Mouse (Mus musculus): ENCODE data around the gene Tmem268. TPM values are rescaled to one million over a fixed set of nuclear protein-coding genes. Genes with fewer than 3 reads are reported as not detected.
A peak's percentile ranks its signal among the peaks of the same experiment; 100 is the strongest.

The Tmem268 gene
- polyA plus RNA-seq, 1 experiment from 2014 or later: 11.3 TPM

GRCm38 (mm10) chr4:63582580-63582979, 24.0 kb downstream of the Tmem268 start:
- Histone ChIP-seq H3K9me3 (ENCODE audit: control insufficient read depth, low read length) (peaks cover 1% of the 10 kb centered on the region; the same call in 1 of the 2 replicates), H3K27me3 (replicated peaks; ENCODE audit: control insufficient read depth, insufficient read depth, low read length) (no peaks in the 10 kb centered on the region), H3K4me3 (ENCODE audit: low read depth, low read length) (no peak overlapping the region), H3K4me1 (replicated peaks; ENCODE audit: control insufficient read depth, insufficient read depth, low read length) (no peaks in the 10 kb centered on the region), H3K27ac (ENCODE audit: low read depth) (no peak overlapping the region), H3K9ac (ENCODE audit: low read length) (no peak overlapping the region), H3K36me3 (ENCODE audit: control insufficient read depth, insufficient read depth, low read length) (0 out of 2 replicates have a peak, but pooled peaks cover 10% of the 10 kb centered on the region), H3K4me2 (ENCODE audit: low read length) (no peak overlapping the region)
- DNase-seq (ENCODE audit: low spot score) (no peak), ATAC-seq (replicated peaks; ENCODE audit: low FRiP score, low TSS enrichment, low read depth) (no peak)
- WGBS: 65% methylated on average over 5 of the region's 5 CpGs

GRCm38 (mm10) chr4:63585216-63585615, 26.6 kb downstream of the Tmem268 start:
- Histone ChIP-seq H3K27ac (ENCODE audit: low read depth) (no peak overlapping the region), H3K4me2 (ENCODE audit: low read length) (no peak overlapping the region), H3K36me3 (ENCODE audit: control insufficient read depth, insufficient read depth, low read length) (0 out of 2 replicates have a peak, but pooled peaks cover 4% of the 10 kb centered on the region), H3K9me3 (ENCODE audit: control insufficient read depth, low read length) (no peaks in the 10 kb centered on the region), H3K4me1 (replicated peaks; ENCODE audit: control insufficient read depth, insufficient read depth, low read length) (no peaks in the 10 kb centered on the region), H3K27me3 (replicated peaks; ENCODE audit: control insufficient read depth, insufficient read depth, low read length) (no peaks in the 10 kb centered on the region), H3K9ac (ENCODE audit: low read length) (no peak overlapping the region), H3K4me3 (ENCODE audit: low read depth, low read length) (no peak overlapping the region)
- DNase-seq (ENCODE audit: low spot score) (no peak), ATAC-seq (replicated peaks; ENCODE audit: low FRiP score, low TSS enrichment, low read depth) (no peak)
- WGBS: 92% methylated on average over 10 of the region's 10 CpGs

- Histone ChIP-seq H3K27ac (ENCODE audit: low read depth) (no peak overlapping the region), H3K9me3 (ENCODE audit: control insufficient read depth, low read length) (no peaks in the 10 kb centered on the region), H3K4me3 (ENCODE audit: low read depth, low read length) (no peak overlapping the region), H3K36me3 (ENCODE audit: control insufficient read depth, insufficient read depth, low read length) (0 out of 2 replicates have a peak, but pooled peaks cover 3% of the 10 kb centered on the region), H3K27me3 (replicated peaks; ENCODE audit: control insufficient read depth, insufficient read depth, low read length) (no peaks in the 10 kb centered on the region), H3K4me1 (replicated peaks; ENCODE audit: control insufficient read depth, insufficient read depth, low read length) (no peaks in the 10 kb centered on the region), H3K9ac (ENCODE audit: low read length) (no peak overlapping the region), H3K4me2 (ENCODE audit: low read length) (no peak overlapping the region)
- no peak for DNase-seq (ENCODE audit: low spot score)
- ATAC-seq (replicated peaks; ENCODE audit: low FRiP score, low TSS enrichment, low read depth): no peak
- WGBS: 85% methylated on average over 2 of the region's 2 CpGs
Observed at GRCm38 (mm10) chr4:63586240-63586639, 27.7 kb downstream of the Tmem268 start.

GRCm38 (mm10) chr4:63589987-63590386, 31.4 kb downstream of the Tmem268 start:
- Histone ChIP-seq H3K4me3 (ENCODE audit: low read depth, low read length) (no peak overlapping the region), H3K9ac (ENCODE audit: low read length) (no peak overlapping the region), H3K4me2 (ENCODE audit: low read length) (no peak overlapping the region), H3K4me1 (replicated peaks; ENCODE audit: control insufficient read depth, insufficient read depth, low read length) (peaks cover 6% of the 10 kb centered on the region; the same call in 1 of the 2 replicates), H3K27ac (ENCODE audit: low read depth) (no peak overlapping the region), H3K9me3 (ENCODE audit: control insufficient read depth, low read length) (no peaks in the 10 kb centered on the region), H3K27me3 (replicated peaks; ENCODE audit: control insufficient read depth, insufficient read depth, low read length) (no peaks in the 10 kb centered on the region), H3K36me3 (ENCODE audit: control insufficient read depth, insufficient read depth, low read length) (no peaks in the 10 kb centered on the region)
- ATAC-seq (replicated peaks; ENCODE audit: low FRiP score, low TSS enrichment, low read depth) (no peak), DNase-seq (ENCODE audit: low spot score) (no peak)
- WGBS: 84% methylated on average over 7 of the region's 7 CpGs

- H3K4me3 ChIP-seq (ENCODE audit: low read depth, low read length): no peak overlapping the region
- H3K4me1 ChIP-seq (replicated peaks; ENCODE audit: control insufficient read depth, insufficient read depth, low read length): peaks cover 10% of the 10 kb centered on the region; the same call in 1 of the 2 replicates
- WGBS: 79% methylated on average over 4 of the region's 4 CpGs
- DNase-seq (ENCODE audit: low spot score) (no peak), ATAC-seq (replicated peaks; ENCODE audit: low FRiP score, low TSS enrichment, low read depth) (no peak)
- no peaks in the 10 kb centered on the region for H3K36me3 ChIP-seq (ENCODE audit: control insufficient read depth, insufficient read depth, low read length)
- H3K9ac ChIP-seq (ENCODE audit: low read length): no peak overlapping the region
- H3K27ac ChIP-seq (ENCODE audit: low read depth): no peak overlapping the region
- H3K9me3 ChIP-seq (ENCODE audit: control insufficient read depth, low read length): no peaks in the 10 kb centered on the region
- no peaks in the 10 kb centered on the region for H3K27me3 ChIP-seq (replicated peaks; ENCODE audit: control insufficient read depth, insufficient read depth, low read length)
- H3K4me2 ChIP-seq (ENCODE audit: low read length): no peak overlapping the region
Observed at GRCm38 (mm10) chr4:63590538-63590937, 32.0 kb downstream of the Tmem268 start.

- Histone ChIP-seq H3K27ac (ENCODE audit: low read depth) (peak overlapping the region; percentile 34), H3K4me3 (ENCODE audit: low read depth, low read length) (no peak overlapping the region), H3K4me2 (ENCODE audit: low read length) (no peak overlapping the region), H3K4me1 (replicated peaks; ENCODE audit: control insufficient read depth, insufficient read depth, low read length) (peaks cover 10% of the 10 kb centered on the region; the same call in 1 of the 2 replicates), H3K9me3 (ENCODE audit: control insufficient read depth, low read length) (no peaks in the 10 kb centered on the region), H3K9ac (ENCODE audit: low read length) (no peak overlapping the region), H3K27me3 (replicated peaks; ENCODE audit: control insufficient read depth, insufficient read depth, low read length) (no peaks in the 10 kb centered on the region), H3K36me3 (ENCODE audit: control insufficient read depth, insufficient read depth, low read length) (no peaks in the 10 kb centered on the region)
- 52% methylated on average over 5 of the region's 5 CpGs for WGBS
- ATAC-seq (replicated peaks; ENCODE audit: low FRiP score, low TSS enrichment, low read depth) (no peak), DNase-seq (ENCODE audit: low spot score) (no peak)
Observed at GRCm38 (mm10) chr4:63594459-63595110, 36.0 kb downstream of the Tmem268 start.

- no peak overlapping the region for H3K4me3 ChIP-seq (ENCODE audit: low read depth, low read length)
- H3K9ac ChIP-seq (ENCODE audit: low read length): no peak overlapping the region
- no peaks in the 10 kb centered on the region for H3K9me3 ChIP-seq (ENCODE audit: control insufficient read depth, low read length)
- peaks cover 10% of the 10 kb centered on the region; the same call in 1 of the 2 replicates for H3K4me1 ChIP-seq (replicated peaks; ENCODE audit: control insufficient read depth, insufficient read depth, low read length)
- H3K27ac ChIP-seq (ENCODE audit: low read depth): peak overlapping the region; percentile 34; the same call in 1 of the 2 replicates
- no peaks in the 10 kb centered on the region for H3K36me3 ChIP-seq (ENCODE audit: control insufficient read depth, insufficient read depth, low read length)
- H3K27me3 ChIP-seq (replicated peaks; ENCODE audit: control insufficient read depth, insufficient read depth, low read length): no peaks in the 10 kb centered on the region
- WGBS: 56% methylated on average over 10 of the region's 10 CpGs
- ATAC-seq (replicated peaks; ENCODE audit: low FRiP score, low TSS enrichment, low read depth) (peak; percentile 67), DNase-seq (ENCODE audit: low spot score) (no peak)
- H3K4me2 ChIP-seq (ENCODE audit: low read length): no peak overlapping the region
Observed at GRCm38 (mm10) chr4:63595259-63595658, 36.7 kb downstream of the Tmem268 start.

- Histone ChIP-seq H3K27ac (ENCODE audit: low read depth) (no peak overlapping the region), H3K9me3 (ENCODE audit: control insufficient read depth, low read length) (no peaks in the 10 kb centered on the region), H3K27me3 (replicated peaks; ENCODE audit: control insufficient read depth, insufficient read depth, low read length) (no peaks in the 10 kb centered on the region), H3K4me2 (ENCODE audit: low read length) (no peak overlapping the region), H3K36me3 (ENCODE audit: control insufficient read depth, insufficient read depth, low read length) (no peaks in the 10 kb centered on the region), H3K9ac (ENCODE audit: low read length) (no peak overlapping the region), H3K4me1 (replicated peaks; ENCODE audit: control insufficient read depth, insufficient read depth, low read length) (peaks cover 10% of the 10 kb centered on the region; the same call in 1 of the 2 replicates), H3K4me3 (ENCODE audit: low read depth, low read length) (no peak overlapping the region)
- ATAC-seq (replicated peaks; ENCODE audit: low FRiP score, low TSS enrichment, low read depth) (no peak), DNase-seq (ENCODE audit: low spot score) (no peak)
- WGBS: 90% methylated on average over 4 of the region's 4 CpGs
Observed at GRCm38 (mm10) chr4:63596010-63596409, 37.4 kb downstream of the Tmem268 start.

GRCm38 (mm10) chr4:63600786-63601185, 42.2 kb downstream of the Tmem268 start:
- Histone ChIP-seq H3K4me2 (ENCODE audit: low read length) (no peak overlapping the region), H3K4me3 (ENCODE audit: low read depth, low read length) (no peak overlapping the region), H3K9me3 (ENCODE audit: control insufficient read depth, low read length) (no peaks in the 10 kb centered on the region), H3K36me3 (ENCODE audit: control insufficient read depth, insufficient read depth, low read length) (no peaks in the 10 kb centered on the region), H3K4me1 (replicated peaks; ENCODE audit: control insufficient read depth, insufficient read depth, low read length) (no peaks in the 10 kb centered on the region), H3K27me3 (replicated peaks; ENCODE audit: control insufficient read depth, insufficient read depth, low read length) (no peaks in the 10 kb centered on the region), H3K27ac (ENCODE audit: low read depth) (no peak overlapping the region), H3K9ac (ENCODE audit: low read length) (no peak overlapping the region)
- WGBS: 61% methylated on average over 6 of the region's 6 CpGs
- ATAC-seq (replicated peaks; ENCODE audit: low FRiP score, low TSS enrichment, low read depth): peak; percentile 80
- peak; percentile 54 for DNase-seq (ENCODE audit: low spot score)

Measured in intestine, embryonic 14.5 days (tissue).